ENCODE assay signal across 8 mouse cellular contexts in the genomic region with DNA sequence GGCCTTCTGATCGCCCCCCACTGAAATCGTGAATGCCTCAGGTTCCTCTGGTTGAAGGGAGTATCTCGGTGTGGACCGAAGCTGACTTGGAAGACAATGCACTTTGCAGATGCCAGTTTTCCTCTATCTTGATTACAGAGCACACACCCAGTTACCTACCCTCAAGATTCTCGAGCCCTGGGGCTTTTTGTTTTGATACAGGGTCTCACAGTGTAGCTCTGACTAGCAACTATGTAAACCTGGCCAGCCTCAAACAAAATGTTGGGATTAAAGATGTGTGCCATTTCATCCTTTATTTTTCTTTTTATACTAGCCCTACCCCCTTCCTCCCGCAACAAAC. TPM values are rescaled to one million over a fixed set of nuclear protein-coding genes. Genes with fewer than 3 reads are reported as not detected.
DNase-seq lines count a peak whose midpoint lies in the region; ATAC-seq and TF ChIP-seq lines count a peak whose summit lies in the region.

No protein-coding gene starts in this region.

- peak overlapping the region; percentile 96 for H3K4me2 ChIP-seq in heart, embryonic 13.5 days
- H3K4me2 ChIP-seq in forebrain, embryonic 16.5 days (ENCODE audit: low read length): peak overlapping the region; percentile 84
- H3K4me2 ChIP-seq in liver, postnatal 0 days (ENCODE audit: low read depth, low read length): peak overlapping the region; percentile 87

- no peaks in the 10 kb centered on the region for H3K9me3 ChIP-seq in heart, embryonic 13.5 days
- H3K9me3 ChIP-seq in ES-Bruce4 (replicated peaks; ENCODE audit: control insufficient read depth, insufficient read depth, low read length, poor library complexity, severe bottlenecking): no peaks in the 10 kb centered on the region
- H3K9me3 ChIP-seq in forebrain, embryonic 16.5 days (ENCODE audit: control insufficient read depth, low read length): no peaks in the 10 kb centered on the region
- no peaks in the 10 kb centered on the region for H3K9me3 ChIP-seq in liver, postnatal 0 days (ENCODE audit: low read length)

- DNase-seq in heart, adult 8-10 months (ENCODE audit: low spot score): no peak
- no peak for DNase-seq in liver, postnatal 0 days
- no peak for DNase-seq in adrenal gland, postnatal 10 days
- no peak for DNase-seq in spleen, adult 12 weeks (ENCODE audit: low spot score)
- no peak for DNase-seq in left cerebral cortex, adult 9 months (ENCODE audit: low spot score in 2 of 2)

- no peak for TF ChIP-seq CTCF in ES-Bruce4 (IDR thresholded peaks at IDR 0.05; ENCODE audit: low read depth, low read length)
- no peak for TF ChIP-seq CTCF in liver, postnatal 0 days (IDR thresholded peaks at IDR 0.05; ENCODE audit: low read depth)

- 0 out of 2 replicates have a peak, but pooled peaks have one; percentile 6 for ATAC-seq in heart, embryonic 13.5 days (ENCODE audit: extremely low read depth, insufficient number of reproducible peaks, low FRiP score, low TSS enrichment)
- ATAC-seq in forebrain, embryonic 16.5 days: no peak
- ATAC-seq in liver, postnatal 0 days: no peak

- H3K9ac ChIP-seq in heart, embryonic 13.5 days: peak overlapping the region; percentile 84
- no peak overlapping the region for H3K9ac ChIP-seq in ES-Bruce4 (ENCODE audit: low read depth, poor library complexity, severe bottlenecking)
- H3K9ac ChIP-seq in forebrain, embryonic 16.5 days (replicated peaks; ENCODE audit: low read depth, low read length): peak overlapping the region; percentile 78
- peak overlapping the region; percentile 54 for H3K9ac ChIP-seq in liver, postnatal 0 days (replicated peaks)

- WGBS in heart, embryonic 13.5 days: 10% methylated on average over 6 of the region's 6 CpGs
- WGBS in forebrain, embryonic 16.5 days: 14% methylated on average over 6 of the region's 6 CpGs
- 14% methylated on average over 6 of the region's 6 CpGs for WGBS in liver, postnatal 0 days (ENCODE audit: insufficient replicate concordance)

- TF ChIP-seq EP300 in ES-Bruce4 (IDR thresholded peaks at IDR 0.05; ENCODE audit: insufficient read depth, low read depth, low read length): no peak
- TF ChIP-seq EP300 in liver, postnatal 0 days (IDR thresholded peaks at IDR 0.05; ENCODE audit: low read depth): no peak

- TF ChIP-seq POLR2A in ES-Bruce4 (IDR thresholded peaks at IDR 0.05; ENCODE audit: insufficient read depth, low read length): peak; percentile 3

- H3K36me3 ChIP-seq in heart, embryonic 13.5 days: peaks cover 15% of the 10 kb centered on the region
- peaks cover 19% of the 10 kb centered on the region for H3K36me3 ChIP-seq in ES-Bruce4 (ENCODE audit: control insufficient read depth, insufficient read depth, low read length, poor library complexity, severe bottlenecking)
- H3K36me3 ChIP-seq in forebrain, embryonic 16.5 days (ENCODE audit: control insufficient read depth, insufficient read depth): no peaks in the 10 kb centered on the region
- no peaks in the 10 kb centered on the region for H3K36me3 ChIP-seq in liver, postnatal 0 days (replicated peaks; ENCODE audit: insufficient read depth, low read length)

- H3K4me1 ChIP-seq in heart, embryonic 13.5 days: peaks cover 24% of the 10 kb centered on the region
- peaks cover 2% of the 10 kb centered on the region for H3K4me1 ChIP-seq in ES-Bruce4 (ENCODE audit: control insufficient read depth, insufficient read depth, low read length)
- peaks cover 32% of the 10 kb centered on the region for H3K4me1 ChIP-seq in forebrain, embryonic 16.5 days (replicated peaks; ENCODE audit: control insufficient read depth, insufficient read depth, low read length)
- peaks cover 15% of the 10 kb centered on the region for H3K4me1 ChIP-seq in liver, postnatal 0 days (ENCODE audit: insufficient read depth)

- H3K27me3 ChIP-seq in heart, embryonic 13.5 days (replicated peaks): no peaks in the 10 kb centered on the region
- H3K27me3 ChIP-seq in ES-Bruce4 (ENCODE audit: control insufficient read depth, insufficient read depth, low read length, poor library complexity, severe bottlenecking): no peaks in the 10 kb centered on the region
- H3K27me3 ChIP-seq in forebrain, embryonic 16.5 days (replicated peaks; ENCODE audit: control insufficient read depth, insufficient read depth, low read length): no peaks in the 10 kb centered on the region
- H3K27me3 ChIP-seq in liver, postnatal 0 days (ENCODE audit: insufficient read depth, low read length): no peaks in the 10 kb centered on the region

- H3K27ac ChIP-seq in heart, embryonic 13.5 days (replicated peaks): peak overlapping the region; percentile 80
- peak overlapping the region; percentile 87 for H3K27ac ChIP-seq in ES-Bruce4 (ENCODE audit: insufficient read depth, low read length)
- H3K27ac ChIP-seq in forebrain, embryonic 16.5 days (ENCODE audit: low read length): peak overlapping the region; percentile 88
- peak overlapping the region; percentile 46; the same call in 1 of the 2 replicates for H3K27ac ChIP-seq in liver, postnatal 0 days (ENCODE audit: low read depth)

- H3K4me3 ChIP-seq in heart, embryonic 13.5 days: peak overlapping the region; percentile 78
- H3K4me3 ChIP-seq in ES-Bruce4 (ENCODE audit: low read depth, low read length): peak overlapping the region; percentile 61
- H3K4me3 ChIP-seq in forebrain, embryonic 16.5 days (replicated peaks; ENCODE audit: low read length): peak overlapping the region; percentile 69
- H3K4me3 ChIP-seq in liver, postnatal 0 days (ENCODE audit: low read depth, low read length): peak overlapping the region; percentile 69

RNA-seq across cellular contexts. Expression of a gene that starts 0.3 kb away (rescaled TPM):
- 78.2 and 91.4 TPM in 2 replicates for polyA plus RNA-seq in heart, embryonic 13.5 days (2015; fragmentation: Nextera tagmentation; extraction: Ambion mirVana)
- 10 to 100 TPM; 76.6 to 83.9 (median 80.0) TPM for total RNA-seq in heart, adult 8-10 months (2022)
- 258 and 273 TPM in 2 replicates for polyA plus RNA-seq in ES-Bruce4 (2011; ENCODE audit: insufficient read depth, insufficient read length, low read depth, missing spikeins)
- polyA plus RNA-seq in forebrain, embryonic 16.5 days (2015; fragmentation: Nextera tagmentation; extraction: Ambion mirVana): 230 and 238 TPM in 2 replicates
- polyA plus RNA-seq in liver, postnatal 0 days (2015; fragmentation: Nextera tagmentation; extraction: Ambion mirVana): 39.0 and 41.7 TPM in 2 replicates
- 100 to 1,000 TPM; 146 to 152 TPM for total RNA-seq in adrenal gland, postnatal 10 days (2021)

RNA-seq across cellular contexts. Expression of a gene that starts 30.0 kb away (rescaled TPM):
- polyA plus RNA-seq in heart, embryonic 13.5 days (2015; fragmentation: Nextera tagmentation; extraction: Ambion mirVana): 2.1 and 3.1 TPM in 2 replicates
- total RNA-seq in heart, adult 8-10 months (2022): 10 to 100 TPM in 2 of 4 experiments, 1 to 10 TPM in 2; 7.4 to 10.9 (median 9.0) TPM
- polyA plus RNA-seq in ES-Bruce4 (2011; ENCODE audit: insufficient read depth, insufficient read length, low read depth, missing spikeins): 7.1 and 8.9 TPM in 2 replicates
- polyA plus RNA-seq in forebrain, embryonic 16.5 days (2015; fragmentation: Nextera tagmentation; extraction: Ambion mirVana): 46.7 and 47.3 TPM in 2 replicates
- polyA plus RNA-seq in liver, postnatal 0 days (2015; fragmentation: Nextera tagmentation; extraction: Ambion mirVana): 0.18 and 0.30 TPM in 2 replicates
- 10 to 100 TPM; 11.1 to 12.1 TPM for total RNA-seq in adrenal gland, postnatal 10 days (2021)
